Mouse (Mus musculus) brain, adult 2 months (tissue): Measurements from ENCODE around the gene Gpi1.

ENCODE experiments used
- DNase-seq: peaks from one replicate; pipeline ENCODE4 v3.0.0; 2011; ENCODE audit warnings: low read depth, low spot score

The Gpi1 gene

GRCm38 (mm10) chr7:34230116-34230515, at the start of gene Gpi1:
Gene Gpi1, minus strand, starts transcription at chr7:34230336.
- peak; percentile 94 for DNase-seq

- no peak for DNase-seq
Measured at GRCm38 (mm10) chr7:34277656-34278055, 47.5 kb upstream of the Gpi1 start.

GRCm38 (mm10) chr7:34276066-34276465, 45.9 kb upstream of the Gpi1 start:
- DNase-seq: no peak

GRCm38 (mm10) chr7:34272465-34272864, 42.3 kb upstream of the Gpi1 start:
- no peak for DNase-seq

GRCm38 (mm10) chr7:34268463-34268862, 38.3 kb upstream of the Gpi1 start:
- no peak for DNase-seq

- no peak for DNase-seq
Measured at GRCm38 (mm10) chr7:34266421-34266820, 36.3 kb upstream of the Gpi1 start.

- peak; percentile 94 for DNase-seq
Measured at GRCm38 (mm10) chr7:34265876-34266346, 35.8 kb upstream of the Gpi1 start.

- no peak for DNase-seq
Measured at GRCm38 (mm10) chr7:34263437-34263836, 33.3 kb upstream of the Gpi1 start.

GRCm38 (mm10) chr7:34258407-34258806, 28.3 kb upstream of the Gpi1 start:
- DNase-seq: no peak

GRCm38 (mm10) chr7:34257279-34257678, 27.1 kb upstream of the Gpi1 start:
- DNase-seq: no peak

GRCm38 (mm10) chr7:34255916-34256315, 25.8 kb upstream of the Gpi1 start:
- no peak for DNase-seq

GRCm38 (mm10) chr7:34255137-34255536, 25.0 kb upstream of the Gpi1 start:
- DNase-seq: no peak

- peak; percentile 67 for DNase-seq
Measured at GRCm38 (mm10) chr7:34252030-34252429, 21.9 kb upstream of the Gpi1 start.

- DNase-seq: no peak
Measured at GRCm38 (mm10) chr7:34250738-34251137, 20.6 kb upstream of the Gpi1 start, which contains the start of gene Gm6096. Gene Gm6096, plus strand, starts transcription at chr7:34251038.

- DNase-seq: no peak
Measured at GRCm38 (mm10) chr7:34246870-34247499, 16.8 kb upstream of the Gpi1 start.

GRCm38 (mm10) chr7:34242176-34242575, 12.0 kb upstream of the Gpi1 start:
- peak; percentile 77 for DNase-seq

- DNase-seq: no peak
Measured at GRCm38 (mm10) chr7:34238086-34238485, 8.0 kb upstream of the Gpi1 start.

- DNase-seq: no peak
Measured at GRCm38 (mm10) chr7:34235602-34236001, 5.5 kb upstream of the Gpi1 start.

GRCm38 (mm10) chr7:34234610-34235561, 4.8 kb upstream of the Gpi1 start:
- DNase-seq: peak; percentile 58

- DNase-seq: peak; percentile 100
Measured at GRCm38 (mm10) chr7:34233909-34234609, 3.9 kb upstream of the Gpi1 start.

- no peak for DNase-seq
Measured at GRCm38 (mm10) chr7:34232785-34233725, 2.9 kb upstream of the Gpi1 start.
